Mouse (Mus musculus) G1E (cell line): Measurements from ENCODE around the gene Celf1.

Source experiments
- CTCF ChIP-seq: IDR thresholded peaks from 2 replicates; pipeline ENCODE4 v1.5.1; 2012; ENCODE audit warnings: low read depth, low read length, inconsistent platforms, mixed read lengths
- GATA1 ChIP-seq: IDR thresholded peaks from 2 replicates; pipeline ENCODE4 v1.6.1; 2012; ENCODE audit warnings: borderline replicate concordance, low read length, inconsistent platforms, mixed read lengths
- POLR2AphosphoS5 ChIP-seq: IDR thresholded peaks from 2 replicates; pipeline ENCODE4 v1.6.1; 2012; ENCODE audit warnings: low read depth, low read length, inconsistent platforms; ENCODE audit not compliant: insufficient replicate concordance

- TF ChIP-seq CTCF, result no peak
- no peak for TF ChIP-seq GATA1
- no peak for TF ChIP-seq POLR2AphosphoS5
These were observed 18.7 kb downstream of the Celf1 start for GRCm38 (mm10) chr2:90958856-90959255.
